Mouse (Mus musculus) embryonic facial prominence, embryonic 14.5 days (tissue): Measurements from ENCODE around the gene Gm43517. TPM values are rescaled to one million over a fixed set of nuclear protein-coding genes. Genes with fewer than 3 reads are reported as not detected.

Experiments used
- ATAC-seq: fragments of 200-750 bp; cut with Nextera tagmentation; 2 replicates; pipeline ENCODE4 v1.8.0; 2017; ENCODE audit warnings: low read depth, moderate number of reproducible peaks, moderate TSS enrichment
- DNase-seq: peaks from one replicate; pipeline ENCODE4 v3.0.0-alpha.2; 2015; ENCODE audit warnings: low spot score
- H3K27ac ChIP-seq: fragments of 300-500 bp; sonication (generic); replicated peaks from 2 replicates; pipeline ENCODE4 v1.5.1; 2014; ENCODE audit warnings: low read depth, mild to moderate bottlenecking, low read length, moderate library complexity
- H3K27me3 ChIP-seq: fragments of 300-500 bp; sonication (generic); replicated peaks from 2 replicates; pipeline ENCODE4 v1.6.1; 2014; ENCODE audit warnings: low read length; ENCODE audit not compliant: control insufficient read depth, insufficient read depth
- H3K36me3 ChIP-seq: fragments of 300-500 bp; sonication (generic); 2 replicates; pipeline ENCODE4 v1.6.1; 2014; ENCODE audit warnings: low read length, mixed read lengths; ENCODE audit not compliant: control insufficient read depth, insufficient read depth
- H3K4me1 ChIP-seq: fragments of 300-500 bp; sonication (generic); 2 replicates; pipeline ENCODE4 v1.6.1; 2014; ENCODE audit warnings: antibody characterized with exemption, low read length; ENCODE audit not compliant: control insufficient read depth, insufficient read depth
- H3K4me2 ChIP-seq: fragments of 300-500 bp; sonication (generic); 2 replicates; pipeline ENCODE4 v1.6.1; 2014; ENCODE audit warnings: low read depth, mild to moderate bottlenecking, low read length, moderate library complexity, mixed read lengths
- H3K4me3 ChIP-seq: fragments of 300-500 bp; sonication (generic); 2 replicates; pipeline ENCODE4 v1.5.1; 2014; ENCODE audit warnings: low read depth, mild to moderate bottlenecking, low read length
- H3K9ac ChIP-seq: fragments of 300-500 bp; sonication (generic); 2 replicates; pipeline ENCODE4 v1.6.1; 2014; ENCODE audit warnings: low read depth, mild to moderate bottlenecking, low read length, moderate library complexity, mixed read lengths
- H3K9me3 ChIP-seq: fragments of 300-500 bp; sonication (generic); 2 replicates; pipeline ENCODE4 v1.6.1; 2016; ENCODE audit warnings: low read length; ENCODE audit not compliant: control insufficient read depth
- WGBS: fragments of 180-500 bp; shearing (Covaris S2); extraction: QIAGEN DNeasy Blood & Tissue Kit; methylation state at CpG from one replicate; pipeline ENCODE4 v1.1.7; 2014; 5-methylcytosine and 5-hydroxymethylcytosine counted together
- polyA plus RNA-seq: library from polyadenylated mRNA; unstranded; fragments of >200 nt; fragmentation: Nextera tagmentation; extraction: Ambion mirVana; gene quantifications from 2 replicates; pipeline ENCODE4 v1.2.1, GENCODE M21; 2014

Gene Gm43517
- polyA plus RNA-seq, 1 experiment from 2014 or later = not detected

- WGBS = 4% methylated on average over 19 of the region's 19 CpGs
- ATAC-seq (no peak), DNase-seq (no peak)
- no peak overlapping the region for H3K4me3 ChIP-seq
- no peak overlapping the region for H3K9ac ChIP-seq
- H3K36me3 ChIP-seq = no peaks in the 10 kb centered on the region
- peak overlapping the region; percentile 10; the same call in 1 of the 2 replicates for H3K4me2 ChIP-seq
- H3K4me1 ChIP-seq = no peaks in the 10 kb centered on the region
- no peak overlapping the region for H3K27ac ChIP-seq
- no peaks in the 10 kb centered on the region for H3K9me3 ChIP-seq
- H3K27me3 ChIP-seq = peaks cover 97% of the 10 kb centered on the region
Observed at GRCm38 (mm10) chr12:49376318-49376992, 8.5 kb upstream of the Gm43517 start.

GRCm38 (mm10) chr12:49377281-49377970 is 7.5 kb upstream of the Gm43517 start:
- H3K4me1 ChIP-seq = no peaks in the 10 kb centered on the region
- no peak overlapping the region for H3K9ac ChIP-seq
- H3K27me3 ChIP-seq = peaks cover 99% of the 10 kb centered on the region
- H3K4me2 ChIP-seq = no peak overlapping the region
- H3K36me3 ChIP-seq = no peaks in the 10 kb centered on the region
- DNase-seq (no peak), ATAC-seq (no peak)
- H3K9me3 ChIP-seq = no peaks in the 10 kb centered on the region
- 2% methylated on average over 14 of the region's 15 CpGs for WGBS
- no peak overlapping the region for H3K27ac ChIP-seq
- H3K4me3 ChIP-seq = no peak overlapping the region

GRCm38 (mm10) chr12:49378920-49379319 is 6.1 kb upstream of the Gm43517 start:
- WGBS = 5% methylated on average over 1 of the region's 1 CpGs
- peaks cover 99% of the 10 kb centered on the region for H3K27me3 ChIP-seq
- no peak for DNase-seq

DNA sequence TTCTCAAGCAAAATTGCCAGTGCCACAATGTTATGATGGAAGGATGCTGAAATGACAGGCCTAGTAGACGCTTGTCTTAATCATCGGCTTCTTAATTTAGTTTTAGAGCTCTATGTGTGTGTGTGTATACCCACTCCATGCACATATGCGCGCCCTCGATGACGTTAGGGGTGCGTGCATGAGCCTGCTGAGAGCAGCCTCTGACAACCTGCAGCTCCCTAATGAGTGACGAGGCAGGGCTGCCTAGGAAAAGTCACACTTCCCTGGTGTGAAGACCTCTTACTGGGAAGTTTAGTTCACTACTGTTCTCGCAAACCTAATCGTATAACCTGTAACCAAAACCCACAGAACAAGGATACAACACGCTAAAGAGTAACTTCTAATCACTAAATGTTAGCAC is 5.5 kb upstream of the Gm43517 start:
- H3K4me1 ChIP-seq = 0 out of 2 replicates have a peak, but pooled peaks cover 6% of the 10 kb centered on the region
- WGBS = 7% methylated on average over 11 of the region's 11 CpGs
- H3K9ac ChIP-seq = no peak overlapping the region
- ATAC-seq (no peak), DNase-seq (no peak)
- peaks cover 98% of the 10 kb centered on the region for H3K27me3 ChIP-seq
- no peak overlapping the region for H3K27ac ChIP-seq
- H3K4me3 ChIP-seq = no peak overlapping the region
- no peak overlapping the region for H3K4me2 ChIP-seq
- H3K9me3 ChIP-seq = no peaks in the 10 kb centered on the region
- H3K36me3 ChIP-seq = no peaks in the 10 kb centered on the region

More at GRCm38 (mm10) chr12:49378920-49379319, 6.1 kb upstream of the Gm43517 start:
- no peaks in the 10 kb centered on the region for H3K9me3 ChIP-seq
- no peaks in the 10 kb centered on the region for H3K36me3 ChIP-seq
- no peak for ATAC-seq
- H3K27ac ChIP-seq = no peak overlapping the region
- H3K9ac ChIP-seq = no peak overlapping the region
- H3K4me1 ChIP-seq = 0 out of 2 replicates have a peak, but pooled peaks cover 6% of the 10 kb centered on the region
- no peak overlapping the region for H3K4me2 ChIP-seq
- H3K4me3 ChIP-seq = no peak overlapping the region

- DNase-seq = no peak
- Histone ChIP-seq H3K4me3 (no peak overlapping the region), H3K4me2 (no peak overlapping the region), H3K27ac (no peak overlapping the region), H3K4me1 (0 out of 2 replicates have a peak, but pooled peaks cover 6% of the 10 kb centered on the region), H3K9ac (no peak overlapping the region), H3K36me3 (no peaks in the 10 kb centered on the region), H3K27me3 (peaks cover 98% of the 10 kb centered on the region), H3K9me3 (no peaks in the 10 kb centered on the region)
- WGBS = 1% methylated on average over 4 of the region's 4 CpGs
- no peak for ATAC-seq
Observed at GRCm38 (mm10) chr12:49380442-49380841, 4.5 kb upstream of the Gm43517 start.

DNA sequence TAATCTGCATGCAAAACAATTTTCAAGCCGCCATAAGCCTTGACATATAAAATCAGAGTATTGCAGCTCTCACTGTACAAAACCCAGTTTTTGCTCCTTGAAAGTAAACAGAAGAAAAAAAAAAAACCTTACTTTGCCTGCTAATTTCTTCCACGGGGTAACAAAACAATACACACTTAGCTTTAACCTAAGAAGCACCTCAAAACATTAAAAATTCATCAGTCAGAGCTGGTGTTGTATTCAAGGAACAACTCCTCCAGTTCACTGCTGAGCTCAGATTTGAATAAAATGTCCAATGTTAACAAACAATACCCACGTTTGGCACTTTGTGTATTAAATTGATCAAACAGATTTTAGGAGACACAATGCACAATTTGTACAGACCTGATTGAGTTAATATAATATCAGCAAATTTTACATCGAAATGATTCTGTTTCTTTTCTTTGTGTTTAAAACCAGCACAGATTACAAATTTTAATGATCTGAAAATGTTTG is 3.9 kb upstream of the Gm43517 start:
- DNase-seq (no peak), ATAC-seq (no peak)
- no peak overlapping the region for H3K4me2 ChIP-seq
- H3K4me3 ChIP-seq = no peak overlapping the region
- H3K9ac ChIP-seq = no peak overlapping the region
- H3K27me3 ChIP-seq = peaks cover 98% of the 10 kb centered on the region
- no peak overlapping the region for H3K27ac ChIP-seq
- H3K4me1 ChIP-seq = 0 out of 2 replicates have a peak, but pooled peaks cover 6% of the 10 kb centered on the region
- no peaks in the 10 kb centered on the region for H3K9me3 ChIP-seq
- H3K36me3 ChIP-seq = no peaks in the 10 kb centered on the region
- 4% methylated on average over 4 of the region's 4 CpGs for WGBS

- Histone ChIP-seq H3K4me3 (no peak overlapping the region), H3K4me1 (0 out of 2 replicates have a peak, but pooled peaks cover 6% of the 10 kb centered on the region), H3K9me3 (no peaks in the 10 kb centered on the region), H3K9ac (no peak overlapping the region), H3K27me3 (peaks cover 97% of the 10 kb centered on the region), H3K4me2 (no peak overlapping the region), H3K36me3 (no peaks in the 10 kb centered on the region), H3K27ac (no peak overlapping the region)
- DNase-seq = peak; percentile 61
- WGBS = 1% methylated on average over 19 of the region's 19 CpGs
- no peak; the same call in 1 of the 2 replicates for ATAC-seq
Observed at GRCm38 (mm10) chr12:49381721-49382365, 3.1 kb upstream of the Gm43517 start.
